ENCODE assay signal across 8 mouse cellular contexts in genomic region chr8:92613486-92613885, GRCm38 (mm10).
DNase-seq lines count a peak whose midpoint lies in the region; ATAC-seq lines count a peak whose summit lies in the region.

No protein-coding gene starts in this region.

- H3K9ac ChIP-seq in neural tube, embryonic 15.5 days (replicated peaks): no peak overlapping the region

- no peaks in the 10 kb centered on the region for H3K36me3 ChIP-seq in neural tube, embryonic 15.5 days

- no peak for ATAC-seq in neural tube, embryonic 15.5 days (ENCODE audit: low FRiP score)

- 0 out of 2 replicates have a peak, but pooled peaks cover 2% of the 10 kb centered on the region for H3K27me3 ChIP-seq in neural tube, embryonic 15.5 days (replicated peaks)

- no peak overlapping the region for H3K4me2 ChIP-seq in neural tube, embryonic 15.5 days

- peaks cover 6% of the 10 kb centered on the region; the same call in 1 of the 2 replicates for H3K4me1 ChIP-seq in neural tube, embryonic 15.5 days

- no peaks in the 10 kb centered on the region; the same call in 1 of the 2 replicates for H3K9me3 ChIP-seq in neural tube, embryonic 15.5 days (replicated peaks)

- WGBS in neural tube, embryonic 15.5 days: 50% methylated on average over 4 of the region's 4 CpGs

- no peak overlapping the region for H3K27ac ChIP-seq in neural tube, embryonic 15.5 days (replicated peaks)

- DNase-seq in gastrocnemius, postnatal 10 days: peak; percentile 16
- DNase-seq in gastrocnemius, postnatal 4 days (ENCODE audit: low spot score in 2 of 2): no peak
- peak; percentile 27 for DNase-seq in neural tube, embryonic 10.5 days (ENCODE audit: extremely low spot score, low spot score)
- DNase-seq in kidney, postnatal 36 days: peak; percentile 2 to 27
- DNase-seq in thymus, postnatal 14 days: peak; percentile 33
- DNase-seq in cerebellum, adult 9-10 months: no peak
- no peak for DNase-seq in layer of hippocampus, postnatal 14 days (ENCODE audit: low spot score in 2 of 2)

- H3K4me3 ChIP-seq in neural tube, embryonic 15.5 days (replicated peaks): no peak overlapping the region

Comparison
In these comparisons a context has a peak if more than half of its experiments do, and no peak if none do; other contexts are left out.
1. DNase-seq: peak in gastrocnemius, postnatal 10 days (single experiment), neural tube, embryonic 10.5 days (single experiment), kidney, postnatal 36 days (2 of 2) and thymus, postnatal 14 days (single experiment); none in gastrocnemius, postnatal 4 days (0 of 2), cerebellum, adult 9-10 months (single experiment) and layer of hippocampus, postnatal 14 days (0 of 2).